In genomic region chr11:30283710-30284109, GRCm38 (mm10) we compare ENCODE assay signal across 16 mouse cellular contexts. TPM values are rescaled to one million over a fixed set of nuclear protein-coding genes. Genes with fewer than 3 reads are reported as not detected.
A peak's percentile ranks its signal among the peaks of the same experiment; 100 is the strongest.
DNase-seq lines count a peak whose midpoint lies in the region; ATAC-seq lines count a peak whose summit lies in the region.
"Had no signal": no experiment of that assay in that cellular context is flagged by ENCODE, and none has a peak within 500 bp of the region (broad histone marks: within the 10 kb centered on the region; RNA-seq: fewer than 3 reads in every experiment).

No protein-coding gene starts in this region.

- H3K36me3 ChIP-seq in kidney, embryonic 14.5 days (ENCODE audit: control insufficient read depth, insufficient read depth, low read length), result no peaks in the 10 kb centered on the region
- no peaks in the 10 kb centered on the region for H3K36me3 ChIP-seq in midbrain, embryonic 11.5 days (ENCODE audit: control insufficient read depth, insufficient read depth, low read length)
- H3K36me3 ChIP-seq: embryonic facial prominence, embryonic 12.5 days; hindbrain, embryonic 15.5 days had no signal

- no peak overlapping the region for H3K27ac ChIP-seq in kidney, embryonic 14.5 days (ENCODE audit: low read depth, low read length)
- no peak overlapping the region for H3K27ac ChIP-seq in midbrain, embryonic 11.5 days (ENCODE audit: low read depth, low read length)
- H3K27ac ChIP-seq: embryonic facial prominence, embryonic 12.5 days; hindbrain, embryonic 15.5 days; left cerebral cortex, adult 2 months had no signal

- no peak overlapping the region for H3K4me2 ChIP-seq in kidney, embryonic 14.5 days (replicated peaks; ENCODE audit: low read depth, low read length)
- no peak overlapping the region for H3K4me2 ChIP-seq in midbrain, embryonic 11.5 days
- H3K4me2 ChIP-seq: embryonic facial prominence, embryonic 12.5 days; hindbrain, embryonic 15.5 days had no signal

- no peak overlapping the region for H3K4me3 ChIP-seq in kidney, embryonic 14.5 days (ENCODE audit: low read length)
- no peak overlapping the region for H3K4me3 ChIP-seq in midbrain, embryonic 11.5 days (ENCODE audit: low read depth, low read length)
- H3K4me3 ChIP-seq: embryonic facial prominence, embryonic 12.5 days; hindbrain, embryonic 15.5 days; left cerebral cortex, adult 2 months; megakaryocyte, embryonic 14.5 days had no signal

- peak; percentile 57 for DNase-seq in adrenal gland, postnatal 14 days
- DNase-seq in adrenal gland, postnatal 4 days (ENCODE audit: low spot score in 2 of 2), result no peak
- peak; percentile 21 for DNase-seq in kidney, postnatal 10 days
- peak; percentile 46 to 65 for DNase-seq in gastrocnemius, adult 8-10 months (ENCODE audit: low spot score in 2 of 2)
- DNase-seq in lung, postnatal 14 days, result peak; percentile 46
- no peak for DNase-seq in thymus, postnatal 36 days
- DNase-seq in midbrain, embryonic 11.5 days (ENCODE audit: low spot score, missing footprints), result no peak
- DNase-seq: adrenal gland, postnatal 25 days; cerebellum, postnatal 36 days; liver, postnatal 0 days; right cerebral cortex, postnatal 14 days had no signal

- H3K9me3 ChIP-seq in kidney, embryonic 14.5 days (ENCODE audit: control insufficient read depth, low read length), result no peaks in the 10 kb centered on the region
- H3K9me3 ChIP-seq in midbrain, embryonic 11.5 days (ENCODE audit: control insufficient read depth, low read length), result no peaks in the 10 kb centered on the region
- H3K9me3 ChIP-seq: embryonic facial prominence, embryonic 12.5 days; hindbrain, embryonic 15.5 days; megakaryocyte, embryonic 14.5 days had no signal

- no peak for ATAC-seq in kidney, embryonic 14.5 days (ENCODE audit: low FRiP score, low TSS enrichment)
- ATAC-seq in midbrain, embryonic 11.5 days (ENCODE audit: low FRiP score), result no peak
- ATAC-seq: liver, postnatal 0 days had no signal

- H3K27me3 ChIP-seq in kidney, embryonic 14.5 days (ENCODE audit: control insufficient read depth, insufficient read depth, low read length), result no peaks in the 10 kb centered on the region
- H3K27me3 ChIP-seq in midbrain, embryonic 11.5 days (ENCODE audit: control insufficient read depth, insufficient read depth, low read length), result no peaks in the 10 kb centered on the region
- H3K27me3 ChIP-seq: embryonic facial prominence, embryonic 12.5 days; hindbrain, embryonic 15.5 days; megakaryocyte, embryonic 14.5 days had no signal

- 57% methylated on average over 2 of the region's 2 CpGs for WGBS in kidney, embryonic 14.5 days
- WGBS in midbrain, embryonic 11.5 days, result 65% methylated on average over 2 of the region's 2 CpGs

- H3K4me1 ChIP-seq in kidney, embryonic 14.5 days (ENCODE audit: control insufficient read depth, insufficient read depth, low read length), result 0 out of 2 replicates have a peak, but pooled peaks cover 4% of the 10 kb centered on the region
- H3K4me1 ChIP-seq in midbrain, embryonic 11.5 days (ENCODE audit: control insufficient read depth, insufficient read depth, low read length), result no peaks in the 10 kb centered on the region
- H3K4me1 ChIP-seq: embryonic facial prominence, embryonic 12.5 days; hindbrain, embryonic 15.5 days; megakaryocyte, embryonic 14.5 days had no signal

- no peak overlapping the region for H3K9ac ChIP-seq in kidney, embryonic 14.5 days (ENCODE audit: low read depth, low read length)
- no peak overlapping the region for H3K9ac ChIP-seq in midbrain, embryonic 11.5 days (ENCODE audit: low read length)
- H3K9ac ChIP-seq: embryonic facial prominence, embryonic 12.5 days; hindbrain, embryonic 15.5 days; liver, postnatal 0 days had no signal

RNA-seq across cellular contexts. Expression of gene Sptbn1, which starts 15.7 kb away (rescaled TPM):
- 336 and 367 TPM in 2 replicates for total RNA-seq in adrenal gland, postnatal 14 days (2021)
- total RNA-seq in adrenal gland, postnatal 4 days (2021), result 100 to 1,000 TPM; 275 to 318 TPM
- 103 and 129 TPM in 2 replicates for polyA plus RNA-seq in kidney, embryonic 14.5 days (2014; fragmentation: Nextera tagmentation; extraction: Ambion mirVana)
- 100 to 1,000 TPM in 2 of 4 experiments, 10 to 100 TPM in 2; 83.7 to 109 (median 98.4) TPM for total RNA-seq in gastrocnemius, adult 8-10 months (2022)
- 85.8 and 86.2 TPM in 2 replicates for polyA plus RNA-seq in midbrain, embryonic 11.5 days (2014; fragmentation: Nextera tagmentation; extraction: Ambion mirVana)

Comparison
In these comparisons a context has a peak if more than half of its experiments do, and no peak if none do; other contexts are left out.
1. DNase-seq: peak in adrenal gland, postnatal 14 days (single experiment), kidney, postnatal 10 days (single experiment), gastrocnemius, adult 8-10 months (2 of 2) and lung, postnatal 14 days (single experiment); none in adrenal gland, postnatal 4 days (0 of 2), thymus, postnatal 36 days (0 of 2) and midbrain, embryonic 11.5 days (single experiment).